Mouse (Mus musculus): ENCODE results near the gene Adgra1. TPM values are rescaled to one million over a fixed set of nuclear protein-coding genes. Genes with fewer than 3 reads are reported as not detected.

The Adgra1 gene
- polyA plus RNA-seq, 1 experiment from 2014 or later, result 14.4 TPM

DNA sequence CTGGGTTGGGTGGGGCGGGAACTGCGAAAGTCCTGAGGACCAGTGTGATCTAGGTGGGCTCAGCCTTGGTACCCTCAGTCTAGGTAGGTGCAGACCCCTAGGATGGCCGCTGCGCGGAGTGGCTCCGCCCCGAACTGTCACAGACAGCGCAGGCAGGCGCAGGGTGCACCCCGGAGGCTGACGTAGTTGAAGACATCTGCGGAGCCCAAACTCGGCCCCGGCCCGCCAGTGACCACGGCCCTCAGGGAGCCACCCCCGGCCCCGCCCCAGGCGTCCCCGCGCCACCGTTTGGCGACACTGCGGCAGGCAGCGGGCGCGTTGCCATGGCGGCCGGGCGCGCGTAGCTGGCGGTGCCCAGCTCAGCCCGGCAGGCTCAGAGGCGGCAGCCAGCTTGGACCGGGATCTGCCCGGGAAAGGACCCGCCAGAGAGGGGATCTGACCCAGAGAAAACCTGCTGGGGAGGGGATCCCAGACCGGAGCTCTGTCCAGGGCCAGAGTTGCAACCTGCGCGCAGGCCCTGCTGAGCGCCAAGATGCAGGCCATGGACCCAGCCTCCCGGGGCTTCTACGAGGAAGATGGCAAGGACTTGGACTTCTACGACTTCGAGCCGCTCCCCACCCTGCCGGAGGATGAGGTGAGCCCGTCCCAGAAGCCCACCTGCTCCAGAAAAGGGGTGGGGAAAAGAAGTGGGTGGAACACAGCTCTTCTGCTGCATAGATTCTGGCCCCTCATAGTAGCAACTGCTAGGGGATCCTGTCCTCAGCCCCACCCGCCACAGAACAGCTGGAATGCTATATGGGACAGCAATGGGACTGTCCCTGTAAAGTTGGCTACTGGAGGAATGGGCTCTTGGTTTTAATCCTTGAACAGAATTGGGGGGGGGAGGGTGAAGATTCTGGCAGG lies 60.9 kb downstream of the Adgra1 start, which contains the start of gene Kndc1:
Kndc1 (plus strand) TSS at position 42 of the 903 bp plus-strand sequence.
- H3K36me3 ChIP-seq (ENCODE audit: control insufficient read depth, insufficient read depth, low read length), result no peaks in the 10 kb centered on the region
- DNase-seq (ENCODE audit: low spot score), result peak; percentile 70
- peak within 1 kb of the TSS; percentile 50 for H3K4me3 ChIP-seq (ENCODE audit: low read depth, low read length)
- 2% methylated on average over 47 of the region's 50 CpGs for WGBS
- H3K9ac ChIP-seq (ENCODE audit: low read depth, low read length), result peak within 1 kb of the TSS; percentile 58
- peak within 1 kb of the TSS; percentile 85 for H3K4me2 ChIP-seq (replicated peaks; ENCODE audit: low read depth, low read length)
- no peaks in the 10 kb centered on the region for H3K9me3 ChIP-seq (ENCODE audit: control insufficient read depth, low read length)
- H3K27me3 ChIP-seq (ENCODE audit: control insufficient read depth, insufficient read depth, low read length), result peaks cover 24% of the 10 kb centered on the region
- ATAC-seq (ENCODE audit: low FRiP score), result peak; percentile 87
- no peak within 1 kb of the TSS for H3K27ac ChIP-seq (ENCODE audit: low read depth, low read length)
- H3K4me1 ChIP-seq (replicated peaks; ENCODE audit: control insufficient read depth, insufficient read depth, low read length), result no peaks in the 10 kb centered on the region; the same call in 1 of the 2 replicates

GRCm38 (mm10) chr7:139896271-139896670 lies 62.3 kb downstream of the Adgra1 start:
- DNase-seq (ENCODE audit: low spot score), result no peak
- Histone ChIP-seq H3K9ac (ENCODE audit: low read depth, low read length) (no peak overlapping the region), H3K4me1 (replicated peaks; ENCODE audit: control insufficient read depth, insufficient read depth, low read length) (no peaks in the 10 kb centered on the region; the same call in 1 of the 2 replicates), H3K9me3 (ENCODE audit: control insufficient read depth, low read length) (no peaks in the 10 kb centered on the region), H3K4me3 (ENCODE audit: low read depth, low read length) (no peak overlapping the region), H3K27ac (ENCODE audit: low read depth, low read length) (no peak overlapping the region), H3K4me2 (replicated peaks; ENCODE audit: low read depth, low read length) (no peak overlapping the region), H3K36me3 (ENCODE audit: control insufficient read depth, insufficient read depth, low read length) (no peaks in the 10 kb centered on the region), H3K27me3 (ENCODE audit: control insufficient read depth, insufficient read depth, low read length) (peaks cover 24% of the 10 kb centered on the region)
- no peak for ATAC-seq (ENCODE audit: low FRiP score)
- 84% methylated on average over 7 of the region's 7 CpGs for WGBS

DNA sequence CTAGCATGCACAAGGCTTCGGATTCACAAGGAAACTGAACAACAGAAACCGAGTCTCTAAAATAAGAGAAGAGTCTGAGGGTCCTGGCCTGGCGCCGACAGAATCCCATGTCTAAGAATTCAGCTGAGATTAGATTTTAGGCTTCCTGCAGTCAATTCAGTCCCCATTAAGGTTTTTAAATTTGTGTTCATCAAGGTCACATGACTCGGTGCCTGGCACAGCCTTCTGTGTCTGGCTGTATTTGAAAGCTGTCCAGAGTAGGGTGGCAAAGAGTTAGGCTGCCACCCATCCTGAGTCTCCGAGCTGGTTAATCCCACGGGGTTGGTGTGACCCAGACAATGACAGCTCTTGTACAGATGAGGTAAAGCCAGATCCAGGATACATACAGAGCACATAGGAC lies 62.8 kb downstream of the Adgra1 start:
- H3K4me2 ChIP-seq (replicated peaks; ENCODE audit: low read depth, low read length), result no peak overlapping the region
- no peak for ATAC-seq (ENCODE audit: low FRiP score)
- no peaks in the 10 kb centered on the region; the same call in 1 of the 2 replicates for H3K4me1 ChIP-seq (replicated peaks; ENCODE audit: control insufficient read depth, insufficient read depth, low read length)
- H3K9me3 ChIP-seq (ENCODE audit: control insufficient read depth, low read length), result no peaks in the 10 kb centered on the region
- no peak overlapping the region for H3K27ac ChIP-seq (ENCODE audit: low read depth, low read length)
- peaks cover 24% of the 10 kb centered on the region for H3K27me3 ChIP-seq (ENCODE audit: control insufficient read depth, insufficient read depth, low read length)
- 86% methylated on average over 7 of the region's 7 CpGs for WGBS
- no peak for DNase-seq (ENCODE audit: low spot score)
- no peaks in the 10 kb centered on the region for H3K36me3 ChIP-seq (ENCODE audit: control insufficient read depth, insufficient read depth, low read length)
- H3K4me3 ChIP-seq (ENCODE audit: low read depth, low read length), result no peak overlapping the region
- no peak overlapping the region for H3K9ac ChIP-seq (ENCODE audit: low read depth, low read length)

GRCm38 (mm10) chr7:139898606-139899005 lies 64.6 kb downstream of the Adgra1 start:
- Histone ChIP-seq H3K4me1 (replicated peaks; ENCODE audit: control insufficient read depth, insufficient read depth, low read length) (no peaks in the 10 kb centered on the region; the same call in 1 of the 2 replicates), H3K4me3 (ENCODE audit: low read depth, low read length) (no peak overlapping the region), H3K36me3 (ENCODE audit: control insufficient read depth, insufficient read depth, low read length) (no peaks in the 10 kb centered on the region), H3K4me2 (replicated peaks; ENCODE audit: low read depth, low read length) (no peak overlapping the region), H3K27me3 (ENCODE audit: control insufficient read depth, insufficient read depth, low read length) (peaks cover 18% of the 10 kb centered on the region), H3K9me3 (ENCODE audit: control insufficient read depth, low read length) (no peaks in the 10 kb centered on the region), H3K9ac (ENCODE audit: low read depth, low read length) (no peak overlapping the region), H3K27ac (ENCODE audit: low read depth, low read length) (no peak overlapping the region)
- ATAC-seq (ENCODE audit: low FRiP score), result no peak
- no peak for DNase-seq (ENCODE audit: low spot score)
- 79% methylated on average over 2 of the region's 2 CpGs for WGBS

DNA sequence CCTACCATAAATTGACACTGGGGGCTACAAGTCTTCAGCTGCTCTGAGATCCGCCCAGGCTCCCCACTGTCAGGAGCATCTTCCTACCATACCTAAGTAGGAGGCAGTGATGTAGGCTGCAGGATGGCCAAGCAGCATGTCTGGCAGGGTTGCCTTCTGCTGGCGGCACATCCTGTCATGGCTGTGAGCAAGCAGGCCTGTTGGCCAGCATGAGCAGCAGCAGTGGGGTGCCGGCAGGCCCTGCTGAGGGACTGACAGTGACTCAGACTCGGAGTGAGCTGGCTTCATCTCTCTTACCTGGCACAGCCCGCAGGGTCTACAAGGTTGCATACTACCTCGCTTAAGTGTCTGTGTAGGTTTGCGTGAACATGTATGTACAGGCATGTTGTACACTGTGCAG lies 65.5 kb downstream of the Adgra1 start:
- WGBS, result 86% methylated on average over 7 of the region's 7 CpGs

DNA sequence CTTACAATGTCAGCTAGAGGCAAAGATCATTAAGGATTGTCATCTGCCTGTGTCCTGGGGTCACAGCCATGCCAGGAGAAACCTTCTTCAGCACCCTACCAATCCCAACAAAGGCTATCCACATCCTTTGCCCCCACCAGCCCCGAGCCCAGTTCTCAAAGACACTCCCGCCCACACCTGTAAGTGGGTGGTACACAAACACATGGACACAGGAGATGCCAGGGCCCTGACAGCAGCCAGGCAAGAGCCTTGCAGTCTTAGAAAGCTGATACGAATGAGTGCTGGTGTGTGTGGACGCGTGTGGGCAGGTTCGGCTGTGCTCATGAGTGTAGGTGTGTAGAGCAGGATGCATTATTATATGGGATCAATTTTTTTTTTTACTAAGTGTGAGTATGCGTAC lies 66.5 kb downstream of the Adgra1 start:
- Histone ChIP-seq H3K36me3 (ENCODE audit: control insufficient read depth, insufficient read depth, low read length) (no peaks in the 10 kb centered on the region), H3K4me1 (replicated peaks; ENCODE audit: control insufficient read depth, insufficient read depth, low read length) (0 out of 2 replicates have a peak, but pooled peaks cover 2% of the 10 kb centered on the region), H3K4me3 (ENCODE audit: low read depth, low read length) (no peak overlapping the region), H3K9ac (ENCODE audit: low read depth, low read length) (no peak overlapping the region), H3K27ac (ENCODE audit: low read depth, low read length) (no peak overlapping the region), H3K9me3 (ENCODE audit: control insufficient read depth, low read length) (no peaks in the 10 kb centered on the region), H3K4me2 (replicated peaks; ENCODE audit: low read depth, low read length) (no peak overlapping the region), H3K27me3 (ENCODE audit: control insufficient read depth, insufficient read depth, low read length) (peaks cover 5% of the 10 kb centered on the region; the same call in 1 of the 2 replicates)
- no peak for ATAC-seq (ENCODE audit: low FRiP score)
- no peak for DNase-seq (ENCODE audit: low spot score)
- WGBS, result 94% methylated on average over 7 of the region's 7 CpGs

More for the DNA sequence above, 65.5 kb downstream of the Adgra1 start:
- H3K36me3 ChIP-seq (ENCODE audit: control insufficient read depth, insufficient read depth, low read length), result no peaks in the 10 kb centered on the region
- H3K4me1 ChIP-seq (replicated peaks; ENCODE audit: control insufficient read depth, insufficient read depth, low read length), result no peaks in the 10 kb centered on the region; the same call in 1 of the 2 replicates
- no peak overlapping the region for H3K4me2 ChIP-seq (replicated peaks; ENCODE audit: low read depth, low read length)
- H3K4me3 ChIP-seq (ENCODE audit: low read depth, low read length), result no peak overlapping the region
- H3K9ac ChIP-seq (ENCODE audit: low read depth, low read length), result no peak overlapping the region
- no peak overlapping the region for H3K27ac ChIP-seq (ENCODE audit: low read depth, low read length)
- no peak for ATAC-seq (ENCODE audit: low FRiP score)
- peaks cover 13% of the 10 kb centered on the region for H3K27me3 ChIP-seq (ENCODE audit: control insufficient read depth, insufficient read depth, low read length)
- no peak for DNase-seq (ENCODE audit: low spot score)
- no peaks in the 10 kb centered on the region for H3K9me3 ChIP-seq (ENCODE audit: control insufficient read depth, low read length)

DNA sequence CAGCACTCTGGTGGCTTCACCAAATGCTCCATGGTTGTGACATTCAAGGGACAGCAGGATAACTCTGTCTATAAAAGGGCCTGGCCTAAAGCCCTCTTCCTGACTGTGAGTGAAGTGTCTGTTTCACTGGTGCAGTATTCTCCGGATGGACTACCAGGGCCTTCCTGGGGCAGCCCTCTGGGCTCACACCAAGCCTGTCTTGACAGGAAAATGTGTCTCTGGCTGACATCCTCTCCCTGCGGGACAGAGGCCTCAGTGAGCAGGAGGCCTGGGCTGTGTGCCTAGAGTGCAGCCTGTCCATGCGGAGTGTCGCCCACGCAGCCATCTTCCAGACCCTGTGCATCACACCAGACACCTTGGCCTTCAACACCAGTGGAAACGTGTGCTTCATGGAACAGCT lies 66.9 kb downstream of the Adgra1 start:
- Histone ChIP-seq H3K4me2 (replicated peaks; ENCODE audit: low read depth, low read length) (no peak overlapping the region), H3K9ac (ENCODE audit: low read depth, low read length) (no peak overlapping the region), H3K9me3 (ENCODE audit: control insufficient read depth, low read length) (no peaks in the 10 kb centered on the region), H3K4me3 (ENCODE audit: low read depth, low read length) (no peak overlapping the region), H3K4me1 (replicated peaks; ENCODE audit: control insufficient read depth, insufficient read depth, low read length) (0 out of 2 replicates have a peak, but pooled peaks cover 2% of the 10 kb centered on the region), H3K27ac (ENCODE audit: low read depth, low read length) (no peak overlapping the region), H3K36me3 (ENCODE audit: control insufficient read depth, insufficient read depth, low read length) (no peaks in the 10 kb centered on the region), H3K27me3 (ENCODE audit: control insufficient read depth, insufficient read depth, low read length) (peaks cover under 1% of the 10 kb centered on the region; the same call in 1 of the 2 replicates)
- DNase-seq (ENCODE audit: low spot score) (no peak), ATAC-seq (ENCODE audit: low FRiP score) (no peak)
- 83% methylated on average over 6 of the region's 6 CpGs for WGBS

DNA sequence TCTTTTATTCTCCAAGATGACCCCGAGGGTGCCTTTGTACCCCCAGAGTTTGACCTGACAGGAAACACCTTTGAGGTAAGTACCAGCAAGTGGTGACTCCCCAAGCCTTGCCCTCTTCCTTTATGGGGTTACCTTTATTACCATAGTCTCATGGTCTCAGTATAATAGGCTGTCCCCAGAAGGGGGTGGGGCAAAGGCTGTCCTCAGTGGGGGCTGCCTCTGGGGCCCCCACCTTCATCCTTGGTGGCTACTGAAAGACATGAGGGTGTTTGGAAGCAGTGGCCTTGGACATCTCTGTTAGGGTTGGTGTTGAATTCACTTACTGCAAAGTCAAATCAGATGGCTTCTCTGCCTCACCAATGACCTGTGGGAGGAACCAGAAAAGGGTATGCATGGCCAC lies 68.0 kb downstream of the Adgra1 start:
- no peaks in the 10 kb centered on the region for H3K27me3 ChIP-seq (ENCODE audit: control insufficient read depth, insufficient read depth, low read length)
- no peak overlapping the region for H3K4me2 ChIP-seq (replicated peaks; ENCODE audit: low read depth, low read length)
- ATAC-seq (ENCODE audit: low FRiP score) (no peak), DNase-seq (ENCODE audit: low spot score) (no peak)
- H3K27ac ChIP-seq (ENCODE audit: low read depth, low read length), result no peak overlapping the region
- WGBS, result 33% methylated on average over 1 of the region's 1 CpGs
- H3K4me3 ChIP-seq (ENCODE audit: low read depth, low read length), result no peak overlapping the region
- H3K4me1 ChIP-seq (replicated peaks; ENCODE audit: control insufficient read depth, insufficient read depth, low read length), result 0 out of 2 replicates have a peak, but pooled peaks cover 2% of the 10 kb centered on the region
- H3K9ac ChIP-seq (ENCODE audit: low read depth, low read length), result no peak overlapping the region
- H3K36me3 ChIP-seq (ENCODE audit: control insufficient read depth, insufficient read depth, low read length), result no peaks in the 10 kb centered on the region
- no peaks in the 10 kb centered on the region for H3K9me3 ChIP-seq (ENCODE audit: control insufficient read depth, low read length)

Measured in hindbrain, embryonic 11.5 days (tissue).